Mouse (Mus musculus): Measurements from ENCODE around the gene Atp8a1. TPM values are rescaled to one million over a fixed set of nuclear protein-coding genes. Genes with fewer than 3 reads are reported as not detected.
"Not testable (repeated sequence)": the region's sequence is repeated elsewhere in the genome, so short reads cannot be mapped to it uniquely, and the experiment has no call there.

The Atp8a1 gene
- polyA plus RNA-seq, 1 experiment = 39.1 TPM

GRCm38 (mm10) chr5:67828356-67828755 is 18.9 kb downstream of the Atp8a1 start:
- peaks cover 58% of the 10 kb centered on the region for H3K36me3 ChIP-seq (replicated peaks; ENCODE audit: low read length)
- peaks cover 91% of the 10 kb centered on the region for H3K4me1 ChIP-seq
- H3K9me3 ChIP-seq = no peaks in the 10 kb centered on the region
- TF ChIP-seq GATA1 (IDR thresholded peaks at IDR 0.05; ENCODE audit: borderline replicate concordance, low read length) (no peak), FLI1 (IDR thresholded peaks at IDR 0.05; ENCODE audit: low read length) (no peak)
- H3K4me3 ChIP-seq (replicated peaks) = peak overlapping the region; percentile 20
- no peaks in the 10 kb centered on the region for H3K27me3 ChIP-seq (replicated peaks)

- Histone ChIP-seq H3K4me1 (peaks cover 91% of the 10 kb centered on the region), H3K4me3 (replicated peaks) (no peak overlapping the region), H3K36me3 (replicated peaks; ENCODE audit: low read length) (peaks cover 68% of the 10 kb centered on the region), H3K27me3 (replicated peaks) (no peaks in the 10 kb centered on the region), H3K9me3 (no peaks in the 10 kb centered on the region)
- TF ChIP-seq GATA1 (IDR thresholded peaks at IDR 0.05; ENCODE audit: borderline replicate concordance, low read length) (no peak), FLI1 (IDR thresholded peaks at IDR 0.05; ENCODE audit: low read length) (no peak)
Measured at GRCm38 (mm10) chr5:67826935-67827334, 20.3 kb downstream of the Atp8a1 start.

GRCm38 (mm10) chr5:67826278-67826677 is 21.0 kb downstream of the Atp8a1 start:
- Histone ChIP-seq H3K36me3 (replicated peaks; ENCODE audit: low read length) (peaks cover 66% of the 10 kb centered on the region), H3K9me3 (no peaks in the 10 kb centered on the region), H3K4me1 (peaks cover 91% of the 10 kb centered on the region), H3K27me3 (replicated peaks) (no peaks in the 10 kb centered on the region), H3K4me3 (replicated peaks) (no peak overlapping the region)
- TF ChIP-seq FLI1 (IDR thresholded peaks at IDR 0.05; ENCODE audit: low read length) = no peak
- no peak for TF ChIP-seq GATA1 (IDR thresholded peaks at IDR 0.05; ENCODE audit: borderline replicate concordance, low read length)

DNA sequence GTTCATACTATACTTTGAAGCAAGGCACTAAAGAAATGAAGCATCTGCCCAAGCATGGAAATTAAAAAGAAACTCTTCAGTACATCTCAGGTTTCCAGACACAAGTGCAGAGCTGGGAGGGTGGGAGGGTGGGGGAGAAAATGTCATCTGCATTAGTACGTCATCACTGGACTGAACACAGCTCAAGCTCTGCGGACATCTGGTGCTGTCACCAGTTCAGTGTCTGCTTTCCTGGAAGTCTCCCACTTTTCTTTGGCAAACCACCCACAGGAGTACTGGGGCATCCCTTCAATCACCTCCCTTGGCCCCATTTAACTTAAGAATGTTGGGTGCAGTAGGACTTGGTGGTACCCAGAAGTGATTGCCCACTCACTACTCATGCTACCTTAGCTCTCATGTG is 22.6 kb downstream of the Atp8a1 start:
- peaks cover 72% of the 10 kb centered on the region for H3K36me3 ChIP-seq (replicated peaks; ENCODE audit: low read length)
- no peak for TF ChIP-seq FLI1 (IDR thresholded peaks at IDR 0.05; ENCODE audit: low read length)
- no peak for TF ChIP-seq GATA1 (IDR thresholded peaks at IDR 0.05; ENCODE audit: borderline replicate concordance, low read length)
- H3K4me3 ChIP-seq (replicated peaks) = no peak overlapping the region
- peaks cover 90% of the 10 kb centered on the region for H3K4me1 ChIP-seq
- H3K27me3 ChIP-seq (replicated peaks) = no peaks in the 10 kb centered on the region
- no peaks in the 10 kb centered on the region for H3K9me3 ChIP-seq

- Histone ChIP-seq H3K9me3 (no peaks in the 10 kb centered on the region), H3K4me3 (replicated peaks) (no peak overlapping the region), H3K4me1 (peaks cover 89% of the 10 kb centered on the region), H3K36me3 (replicated peaks; ENCODE audit: low read length) (peaks cover 71% of the 10 kb centered on the region), H3K27me3 (replicated peaks) (no peaks in the 10 kb centered on the region)
- no peak for TF ChIP-seq GATA1 (IDR thresholded peaks at IDR 0.05; ENCODE audit: borderline replicate concordance, low read length)
- TF ChIP-seq FLI1 (IDR thresholded peaks at IDR 0.05; ENCODE audit: low read length) = no peak
Measured at GRCm38 (mm10) chr5:67823771-67824170, 23.5 kb downstream of the Atp8a1 start.

DNA sequence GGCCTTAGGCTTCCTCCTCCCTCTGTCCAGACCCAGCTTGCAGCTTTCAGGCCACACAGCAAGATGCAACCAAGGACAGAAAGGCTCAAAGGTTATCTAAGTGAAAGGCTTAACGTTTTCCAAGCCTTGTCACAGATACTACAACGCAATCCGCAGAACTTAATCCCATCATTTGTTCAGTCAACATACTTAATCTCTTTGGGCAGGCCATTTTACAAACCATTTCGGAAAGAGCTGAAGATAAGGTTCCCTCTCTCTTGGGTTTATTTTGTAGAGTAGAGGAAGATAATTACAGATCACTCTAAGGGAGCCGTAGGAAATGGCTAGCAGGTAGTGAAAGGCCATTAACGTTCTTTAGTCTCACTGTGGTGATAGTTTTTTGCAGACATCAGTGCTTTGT is 24.6 kb downstream of the Atp8a1 start:
- Histone ChIP-seq H3K27me3 (replicated peaks) (no peaks in the 10 kb centered on the region), H3K4me3 (replicated peaks) (peak overlapping the region; percentile 7), H3K36me3 (replicated peaks; ENCODE audit: low read length) (peaks cover 79% of the 10 kb centered on the region), H3K9me3 (no peaks in the 10 kb centered on the region), H3K4me1 (peaks cover 91% of the 10 kb centered on the region)
- TF ChIP-seq FLI1 (IDR thresholded peaks at IDR 0.05; ENCODE audit: low read length) (no peak), GATA1 (IDR thresholded peaks at IDR 0.05; ENCODE audit: borderline replicate concordance, low read length) (no peak)

DNA sequence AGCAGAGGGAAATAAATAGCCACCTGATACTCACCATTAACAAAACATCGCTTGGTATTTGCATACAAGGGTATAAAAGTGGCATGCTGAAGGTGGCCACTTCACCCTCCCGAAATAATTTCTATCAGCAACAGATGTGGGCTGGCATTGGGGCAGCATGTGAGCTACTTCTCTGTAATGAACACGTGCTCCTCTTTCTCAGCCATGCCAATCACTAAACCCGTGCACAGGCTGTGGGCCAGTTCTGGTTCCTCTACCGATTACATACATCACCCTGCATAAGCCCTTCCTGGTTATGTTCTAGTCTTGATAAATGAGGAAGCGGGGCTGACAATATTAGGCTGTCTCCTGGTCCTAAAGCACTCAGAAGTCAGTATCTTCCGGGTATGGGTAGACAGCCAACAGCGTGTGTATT is 25.2 kb downstream of the Atp8a1 start:
- H3K36me3 ChIP-seq (replicated peaks; ENCODE audit: low read length) = peaks cover 85% of the 10 kb centered on the region
- H3K4me3 ChIP-seq (replicated peaks) = peak overlapping the region; percentile 64
- peaks cover 97% of the 10 kb centered on the region for H3K4me1 ChIP-seq
- TF ChIP-seq FLI1 (IDR thresholded peaks at IDR 0.05; ENCODE audit: low read length) (no peak), GATA1 (IDR thresholded peaks at IDR 0.05; ENCODE audit: borderline replicate concordance, low read length) (no peak)
- H3K27me3 ChIP-seq (replicated peaks) = no peaks in the 10 kb centered on the region
- H3K9me3 ChIP-seq = no peaks in the 10 kb centered on the region

GRCm38 (mm10) chr5:67821185-67821584 is 26.0 kb downstream of the Atp8a1 start:
- Histone ChIP-seq H3K4me1 (peaks cover 97% of the 10 kb centered on the region), H3K4me3 (replicated peaks) (peak overlapping the region; percentile 59), H3K36me3 (replicated peaks; ENCODE audit: low read length) (peaks cover 80% of the 10 kb centered on the region), H3K9me3 (no peaks in the 10 kb centered on the region), H3K27me3 (replicated peaks) (no peaks in the 10 kb centered on the region)
- no peak for TF ChIP-seq FLI1 (IDR thresholded peaks at IDR 0.05; ENCODE audit: low read length)
- no peak for TF ChIP-seq GATA1 (IDR thresholded peaks at IDR 0.05; ENCODE audit: borderline replicate concordance, low read length)

GRCm38 (mm10) chr5:67819451-67819850 is 27.8 kb downstream of the Atp8a1 start:
- no peak overlapping the region for H3K4me3 ChIP-seq (replicated peaks)
- H3K9me3 ChIP-seq = no peaks in the 10 kb centered on the region
- TF ChIP-seq GATA1 (IDR thresholded peaks at IDR 0.05; ENCODE audit: borderline replicate concordance, low read length) = no peak
- TF ChIP-seq FLI1 (IDR thresholded peaks at IDR 0.05; ENCODE audit: low read length) = no peak
- H3K27me3 ChIP-seq (replicated peaks) = no peaks in the 10 kb centered on the region
- peaks cover 70% of the 10 kb centered on the region for H3K36me3 ChIP-seq (replicated peaks; ENCODE audit: low read length)
- H3K4me1 ChIP-seq = peaks cover 92% of the 10 kb centered on the region

- Histone ChIP-seq H3K27me3 (replicated peaks) (no peaks in the 10 kb centered on the region), H3K36me3 (replicated peaks; ENCODE audit: low read length) (peaks cover 68% of the 10 kb centered on the region), H3K9me3 (no peaks in the 10 kb centered on the region), H3K4me3 (replicated peaks) (peak overlapping the region; percentile 91), H3K4me1 (peaks cover 78% of the 10 kb centered on the region)
- no peak for TF ChIP-seq GATA1 (IDR thresholded peaks at IDR 0.05; ENCODE audit: borderline replicate concordance, low read length)
- TF ChIP-seq FLI1 (IDR thresholded peaks at IDR 0.05; ENCODE audit: low read length) = no peak
Measured at GRCm38 (mm10) chr5:67815572-67816325, 31.5 kb downstream of the Atp8a1 start.

DNA sequence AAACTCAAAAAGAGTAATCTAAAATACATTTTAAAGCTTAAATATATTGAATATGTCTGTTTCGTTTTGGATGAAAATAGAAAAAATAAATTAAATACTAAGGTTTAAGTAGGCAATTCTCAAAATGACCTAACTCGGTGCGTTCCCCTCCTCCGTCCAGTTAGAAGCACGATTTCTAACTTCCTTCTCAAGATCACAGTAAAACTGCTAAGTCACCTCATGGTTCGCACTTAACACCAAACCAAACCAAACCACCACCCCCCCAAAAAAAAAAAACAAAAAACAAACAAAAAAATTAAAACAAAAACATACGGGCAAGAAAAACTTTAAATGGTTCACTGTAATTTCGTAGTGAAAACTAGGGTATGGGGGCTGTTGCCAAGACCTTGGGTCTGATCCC is 32.2 kb downstream of the Atp8a1 start:
- H3K36me3 ChIP-seq (replicated peaks; ENCODE audit: low read length) = peaks cover 73% of the 10 kb centered on the region
- H3K4me1 ChIP-seq = peaks cover 79% of the 10 kb centered on the region
- H3K9me3 ChIP-seq; H3K27me3 ChIP-seq (replicated peaks): not testable (repeated sequence)
- peak overlapping the region; percentile 91 for H3K4me3 ChIP-seq (replicated peaks)

Measured in megakaryocyte, embryonic 14.5 days (primary cell).